Mouse (Mus musculus) embryo, embryonic 9.5 days (tissue): ENCODE measurements at regions not wholly inside any gene's neighbourhood (a gene's known extent, or its start where the extent isn't known, plus 50 kb on each side); places are given as distances from the start of the nearest gene placed in this dataset.
"Not testable (repeated sequence)": the region's sequence is repeated elsewhere in the genome, so short reads cannot be mapped to it uniquely, and the experiment has no call there.

ENCODE experiments used
- DNase-seq: peaks from one replicate; pipeline ENCODE4 v3.0.0-alpha.2; 2017; ENCODE audit errors: extremely low spot score

GRCm38 (mm10) chr6:100425551-100425950 lies 138.3 kb upstream of the Rybp start:
- DNase-seq, result no peak

DNA sequence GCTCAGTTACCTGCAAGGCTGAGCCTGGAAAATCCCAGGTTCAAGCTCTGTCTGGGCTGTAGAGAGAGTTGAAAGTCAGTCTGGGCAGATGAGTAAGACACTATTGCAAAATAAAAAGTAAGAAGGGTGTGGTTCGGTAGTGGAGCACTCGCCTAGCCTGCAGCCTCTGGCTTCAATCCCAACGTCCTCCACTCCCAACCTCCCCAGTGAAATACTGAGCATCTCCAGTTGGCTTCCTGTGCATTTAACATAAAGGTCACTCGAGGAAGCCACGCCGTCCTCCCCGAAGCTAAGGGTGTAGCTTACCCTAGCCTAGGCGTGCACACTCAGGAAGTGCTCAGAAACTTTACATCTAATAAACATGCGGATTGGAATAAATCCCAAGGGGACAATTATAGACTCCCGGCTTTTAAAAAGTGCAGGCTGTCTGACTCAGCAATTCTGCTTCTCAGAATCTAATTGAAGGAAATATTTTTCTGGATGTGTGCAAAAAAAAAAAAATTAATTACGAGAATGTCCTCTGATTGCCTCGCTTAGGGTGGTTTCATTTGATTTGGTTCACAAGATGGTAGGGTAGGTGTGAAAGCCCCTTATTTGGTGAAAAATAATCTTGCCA lies 137.6 kb upstream of the Rybp start:
- DNase-seq, result no peak

DNA sequence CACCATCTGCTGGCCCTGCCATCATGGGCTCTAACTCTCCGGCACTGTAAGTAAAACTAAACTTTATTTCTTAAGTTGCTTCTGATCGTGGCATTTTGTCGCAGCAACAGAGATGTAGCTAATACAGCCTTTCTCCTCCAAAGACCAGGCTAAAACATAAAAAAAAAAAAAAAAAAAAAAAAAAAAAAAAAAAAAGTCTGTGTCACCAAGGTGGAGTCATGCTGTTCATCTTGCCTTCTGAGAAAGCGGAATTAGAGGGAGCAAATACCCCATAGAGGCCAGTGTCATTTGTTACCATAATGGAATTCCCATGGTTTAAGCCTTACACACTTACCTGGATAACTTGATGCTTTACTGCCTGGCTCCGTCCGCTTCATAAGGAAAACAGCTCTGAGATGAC lies 136.9 kb upstream of the Rybp start:
- no peak for DNase-seq

DNA sequence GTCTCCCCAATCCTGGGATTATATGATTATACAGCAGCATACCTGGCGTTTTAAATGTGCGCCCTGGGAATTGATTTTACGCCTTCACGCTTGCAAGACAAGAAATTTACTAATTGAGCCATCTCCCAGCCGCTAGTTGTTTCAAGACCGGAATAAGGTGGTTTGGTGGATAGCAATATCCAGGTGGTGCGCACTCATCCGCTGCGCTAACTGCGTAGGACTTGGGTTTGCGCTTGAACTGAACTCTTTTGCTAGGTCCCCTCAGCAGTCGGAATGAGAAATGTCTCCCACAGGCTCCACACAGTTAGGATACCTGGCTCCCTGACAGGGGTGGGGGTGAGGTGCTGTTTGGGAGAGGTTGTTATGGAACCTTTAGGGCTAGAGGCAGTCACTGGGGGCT lies 136.4 kb upstream of the Rybp start:
- DNase-seq, result no peak

DNA sequence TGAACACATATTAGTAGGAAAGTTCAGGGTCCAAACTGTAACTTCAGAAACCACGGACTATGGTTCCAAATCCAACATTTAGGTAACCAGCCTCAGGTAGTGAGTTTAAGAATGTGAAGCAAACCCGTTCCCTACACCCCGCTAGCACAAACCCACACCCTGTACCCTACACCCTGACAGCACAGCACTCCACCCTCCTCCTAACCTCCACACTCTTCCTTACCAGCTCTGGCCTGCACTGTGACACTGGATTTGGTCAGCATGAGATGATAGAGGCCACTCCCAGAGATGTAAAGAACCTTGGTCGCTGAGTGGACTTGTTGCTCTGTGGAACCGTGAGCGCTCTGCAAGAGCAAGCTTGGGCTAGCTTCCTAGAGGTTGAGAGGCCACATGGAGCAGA lies 135.3 kb upstream of the Rybp start:
- DNase-seq, result no peak

GRCm38 (mm10) chr6:100421706-100422578 lies 134.7 kb upstream of the Rybp start:
- peak; percentile 74 for DNase-seq

DNA sequence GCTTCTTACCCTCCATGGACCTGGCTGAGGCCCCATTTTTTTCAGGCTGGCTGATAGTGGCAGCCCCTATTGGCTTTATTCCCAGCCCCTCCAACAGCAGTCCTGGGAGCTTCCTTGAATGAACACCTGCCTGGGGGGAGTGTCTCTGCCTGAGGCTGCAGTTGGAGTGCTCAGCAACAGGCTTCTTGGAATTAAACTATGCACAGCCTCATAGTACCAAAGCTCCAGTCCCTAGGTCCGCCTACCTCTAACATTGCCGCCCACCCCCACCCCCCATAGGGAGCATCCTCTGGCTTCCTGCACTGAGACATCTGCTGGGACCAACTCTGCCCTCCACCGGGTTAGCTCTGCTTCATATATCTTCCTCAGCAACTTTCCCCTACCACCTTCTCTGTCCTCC lies 133.3 kb upstream of the Rybp start:
- no peak for DNase-seq

DNA sequence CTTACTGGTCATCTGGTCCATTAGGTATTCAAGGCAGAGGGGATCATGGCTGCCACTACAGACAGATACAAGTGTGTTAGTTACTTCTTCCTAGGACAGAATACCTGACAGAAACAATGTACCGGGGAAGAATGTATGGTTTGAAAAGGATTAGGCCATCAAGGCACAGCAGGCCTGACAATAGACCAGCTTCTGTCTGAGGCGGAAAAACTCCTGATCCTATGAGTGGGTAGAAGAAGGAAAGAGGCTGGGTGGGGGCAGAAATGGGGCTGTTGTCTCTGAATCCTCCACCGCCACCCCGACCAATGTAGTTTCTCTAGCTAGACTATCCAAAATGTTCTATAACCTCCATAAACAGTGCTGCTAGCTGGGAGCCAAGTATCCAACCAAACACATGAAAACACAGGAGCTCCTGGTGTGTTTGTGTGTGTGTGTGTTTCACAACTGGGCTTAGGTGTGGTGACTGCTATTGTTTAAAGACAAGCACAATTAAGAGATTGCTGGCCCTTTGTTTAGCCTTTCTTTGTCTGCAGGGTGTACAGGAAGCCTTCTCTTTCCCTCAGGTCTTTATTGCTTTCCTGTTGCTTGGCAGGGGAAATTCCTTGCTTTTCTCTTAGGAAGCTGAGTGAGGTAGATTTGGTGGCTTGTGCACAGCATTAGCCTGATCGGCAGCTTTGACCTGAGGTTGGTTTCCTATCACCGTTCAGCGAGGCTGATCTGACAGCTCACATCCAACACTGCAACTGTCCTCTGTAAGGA lies 132.7 kb upstream of the Rybp start:
- DNase-seq, result no peak

DNA sequence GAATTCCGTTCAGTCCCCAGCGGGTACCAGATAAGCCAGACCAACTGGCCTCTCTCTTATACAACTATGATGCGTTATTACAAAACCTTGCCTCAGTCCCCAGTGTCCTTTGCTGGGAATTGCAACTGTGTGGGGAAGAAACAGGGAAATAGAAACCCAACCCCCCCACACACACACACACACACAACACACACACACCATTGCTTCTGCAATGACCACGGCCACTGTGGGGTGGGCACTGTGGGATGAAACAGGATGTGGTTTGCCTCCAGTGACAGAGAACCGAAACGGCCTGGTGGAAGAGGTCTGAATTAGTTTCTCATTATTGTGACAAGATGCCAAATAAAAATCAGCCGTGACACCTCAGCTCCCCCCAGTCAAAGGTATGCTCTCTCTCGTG lies 128.8 kb upstream of the Rybp start:
- no peak for DNase-seq

DNA sequence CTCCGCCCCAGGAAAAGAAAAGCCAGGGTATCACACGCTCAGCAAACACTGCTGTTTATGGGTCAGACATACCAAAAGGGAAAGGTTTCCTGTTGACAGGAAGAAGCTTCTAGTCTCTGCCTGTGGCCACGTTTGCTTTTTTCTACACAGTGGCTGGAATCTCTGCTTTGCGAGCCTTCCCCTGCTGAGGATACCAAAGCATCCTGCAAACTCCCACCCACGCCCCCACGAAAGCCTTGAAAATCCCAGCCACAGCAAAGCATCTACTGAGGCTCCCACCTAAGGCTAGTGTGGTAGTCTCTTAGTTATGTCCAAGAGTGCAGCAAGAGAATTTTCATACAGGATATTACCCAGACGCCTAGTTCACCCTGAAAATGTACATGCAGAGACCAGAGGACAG lies 128.2 kb upstream of the Rybp start:
- no peak for DNase-seq

- no peak for DNase-seq
Observed at GRCm38 (mm10) chr6:100414836-100415235, 127.6 kb upstream of the Rybp start.

DNA sequence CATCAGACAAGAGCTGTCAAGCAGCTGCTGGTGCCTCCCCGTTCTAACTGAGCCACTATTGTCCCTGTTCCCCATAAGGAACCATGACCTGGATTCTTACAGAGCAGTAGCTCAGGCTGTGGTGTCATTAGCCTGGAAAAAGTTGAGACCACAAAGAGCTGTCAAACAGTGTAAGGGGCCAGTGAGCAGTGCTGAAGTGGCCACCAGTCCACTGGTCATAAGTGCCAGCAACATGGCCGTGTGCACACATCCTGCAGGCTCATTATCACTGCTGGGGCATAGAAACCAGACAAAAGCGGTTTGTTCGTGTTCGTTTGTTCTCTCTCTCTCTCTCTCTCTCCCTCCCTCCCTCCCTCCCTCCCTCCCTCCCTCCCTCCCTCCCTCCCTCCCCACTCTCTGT lies 125.2 kb upstream of the Rybp start:
- DNase-seq, result no peak

DNA sequence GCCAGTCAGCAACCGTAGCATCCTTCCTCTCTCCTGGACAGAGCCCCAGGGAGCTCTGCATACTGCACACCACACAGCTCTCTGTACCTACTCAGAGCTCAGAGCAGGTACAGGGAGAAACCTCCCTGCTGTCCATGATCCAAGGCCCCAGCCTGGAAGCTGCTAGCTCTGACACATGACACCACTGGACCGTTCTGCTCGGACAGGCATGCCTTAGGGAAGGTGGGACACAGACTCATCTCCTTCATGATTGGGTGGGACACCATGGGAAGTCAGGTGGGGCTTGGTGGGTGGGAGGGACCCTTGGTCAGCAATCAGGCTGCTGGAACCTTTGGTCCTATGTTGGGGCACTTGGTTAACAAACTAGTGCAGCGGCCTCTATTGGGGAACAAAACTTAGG lies 124.7 kb upstream of the Rybp start:
- no peak for DNase-seq

DNA sequence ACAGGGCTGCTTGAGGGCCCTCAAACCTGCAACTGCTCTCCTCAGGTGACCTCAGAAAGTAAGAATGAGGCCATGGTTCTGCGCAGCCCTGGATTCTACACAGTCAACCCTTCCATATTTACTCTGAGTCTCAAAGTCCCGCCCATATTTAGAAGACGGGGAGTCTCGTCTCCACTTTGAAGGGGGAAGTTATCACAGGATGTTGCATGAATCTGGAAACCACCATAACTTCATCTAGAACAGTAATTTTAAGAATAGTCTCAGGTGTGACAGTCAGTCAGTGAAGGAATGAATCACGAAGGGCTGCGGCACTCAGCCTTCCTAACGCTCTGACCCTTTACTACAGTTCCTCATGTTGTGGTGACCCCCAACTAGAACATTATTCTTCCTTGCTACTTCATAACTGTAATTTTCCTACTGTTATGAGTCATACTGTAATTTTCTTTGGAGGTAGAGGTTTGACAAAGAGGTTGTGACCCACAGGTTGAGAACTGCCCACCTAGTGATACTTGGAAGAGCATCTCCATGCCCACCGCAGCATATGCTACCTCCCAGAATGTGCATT lies 122.9 kb upstream of the Rybp start:
- DNase-seq, result no peak

GRCm38 (mm10) chr6:100408826-100409225 lies 121.5 kb upstream of the Rybp start:
- no peak for DNase-seq

GRCm38 (mm10) chr6:100406504-100406903 lies 119.2 kb upstream of the Rybp start:
- DNase-seq, result no peak

GRCm38 (mm10) chr6:100404161-100404560 lies 116.9 kb upstream of the Rybp start:
- no peak for DNase-seq

GRCm38 (mm10) chr6:100402716-100403115 lies 115.4 kb upstream of the Rybp start:
- DNase-seq, result no peak

GRCm38 (mm10) chr6:100401728-100402127 lies 114.4 kb upstream of the Rybp start:
- DNase-seq, result no peak

- not testable (repeated sequence) for DNase-seq
Observed at GRCm38 (mm10) chr6:100399387-100399786, 112.1 kb upstream of the Rybp start.

GRCm38 (mm10) chr6:100396311-100397200 lies 109.3 kb upstream of the Rybp start:
- no peak for DNase-seq
